Mouse (Mus musculus): ENCODE data around the gene Spats2. TPM values are rescaled to one million over a fixed set of nuclear protein-coding genes. Genes with fewer than 3 reads are reported as not detected.
"Not testable (repeated sequence)": the region's sequence is repeated elsewhere in the genome, so short reads cannot be mapped to it uniquely, and the experiment has no call there.

The Spats2 gene
- polyA plus RNA-seq, 1 experiment from 2014 or later, result 39.0 TPM

DNA sequence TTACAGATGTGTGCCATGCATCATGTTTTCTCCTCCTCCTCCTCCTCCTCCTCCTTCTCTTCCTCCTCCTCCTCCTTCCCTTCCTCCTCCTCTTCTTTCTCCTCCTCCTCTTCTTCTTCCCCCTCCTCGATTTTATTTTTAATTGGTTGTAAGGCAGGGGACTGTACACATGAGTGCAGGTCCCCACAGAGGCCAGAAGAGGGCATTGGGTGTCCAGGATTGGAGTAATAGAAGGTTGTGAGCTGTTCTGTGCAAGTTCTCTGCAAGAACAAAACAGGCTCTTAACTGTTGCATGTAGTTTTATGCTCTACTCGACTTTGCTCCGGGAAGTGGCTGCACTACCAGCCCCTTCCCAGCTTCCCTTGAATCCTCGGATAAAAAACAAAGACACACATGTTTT lies 114.4 kb downstream of the Spats2 start:
- no peaks in the 10 kb centered on the region for H3K27me3 ChIP-seq (replicated peaks; ENCODE audit: control insufficient read depth, insufficient read depth, low read length)
- DNase-seq (ENCODE audit: low spot score) (no peak), ATAC-seq (no peak)
- 78% methylated on average over 4 of the region's 4 CpGs for WGBS
- no peak overlapping the region for H3K4me3 ChIP-seq (ENCODE audit: low read depth, low read length)
- H3K36me3 ChIP-seq (ENCODE audit: control insufficient read depth, insufficient read depth, low read length), result peaks cover 43% of the 10 kb centered on the region
- no peak overlapping the region for H3K27ac ChIP-seq (ENCODE audit: low read depth, low read length)
- H3K9ac ChIP-seq (ENCODE audit: low read length), result no peak overlapping the region
- H3K4me2 ChIP-seq (ENCODE audit: low read length), result no peak overlapping the region
- no peaks in the 10 kb centered on the region for H3K9me3 ChIP-seq (replicated peaks; ENCODE audit: control insufficient read depth, low read length)
- no peaks in the 10 kb centered on the region for H3K4me1 ChIP-seq (ENCODE audit: control insufficient read depth, insufficient read depth, low read length)

DNA sequence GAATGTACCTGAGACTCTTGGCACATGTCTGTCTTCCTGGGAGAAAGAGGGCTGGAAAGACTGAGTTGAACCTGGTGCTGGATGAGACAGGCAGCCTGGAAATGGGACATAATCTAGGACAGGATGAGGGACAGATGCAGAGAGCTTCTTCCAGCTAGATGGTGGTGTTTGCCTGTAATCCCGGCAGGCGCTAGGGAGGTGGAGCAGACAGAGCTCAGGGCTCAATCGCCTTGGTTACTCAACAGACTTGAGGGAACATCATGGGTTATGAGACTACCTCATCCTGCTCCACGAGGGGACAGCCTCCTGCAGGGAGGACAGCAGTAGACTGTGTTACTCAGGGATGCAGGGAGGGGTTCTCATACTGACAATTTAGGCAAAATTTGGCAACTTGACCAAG lies 115.5 kb downstream of the Spats2 start:
- no peak overlapping the region for H3K4me3 ChIP-seq (ENCODE audit: low read depth, low read length)
- H3K27me3 ChIP-seq (replicated peaks; ENCODE audit: control insufficient read depth, insufficient read depth, low read length), result no peaks in the 10 kb centered on the region
- H3K4me1 ChIP-seq (ENCODE audit: control insufficient read depth, insufficient read depth, low read length), result no peaks in the 10 kb centered on the region
- no peak overlapping the region for H3K4me2 ChIP-seq (ENCODE audit: low read length)
- no peaks in the 10 kb centered on the region for H3K9me3 ChIP-seq (replicated peaks; ENCODE audit: control insufficient read depth, low read length)
- H3K9ac ChIP-seq (ENCODE audit: low read length), result no peak overlapping the region
- H3K36me3 ChIP-seq (ENCODE audit: control insufficient read depth, insufficient read depth, low read length), result peaks cover 54% of the 10 kb centered on the region
- WGBS, result 76% methylated on average over 4 of the region's 4 CpGs
- DNase-seq (ENCODE audit: low spot score), result no peak
- no peak overlapping the region for H3K27ac ChIP-seq (ENCODE audit: low read depth, low read length)
- no peak for ATAC-seq

DNA sequence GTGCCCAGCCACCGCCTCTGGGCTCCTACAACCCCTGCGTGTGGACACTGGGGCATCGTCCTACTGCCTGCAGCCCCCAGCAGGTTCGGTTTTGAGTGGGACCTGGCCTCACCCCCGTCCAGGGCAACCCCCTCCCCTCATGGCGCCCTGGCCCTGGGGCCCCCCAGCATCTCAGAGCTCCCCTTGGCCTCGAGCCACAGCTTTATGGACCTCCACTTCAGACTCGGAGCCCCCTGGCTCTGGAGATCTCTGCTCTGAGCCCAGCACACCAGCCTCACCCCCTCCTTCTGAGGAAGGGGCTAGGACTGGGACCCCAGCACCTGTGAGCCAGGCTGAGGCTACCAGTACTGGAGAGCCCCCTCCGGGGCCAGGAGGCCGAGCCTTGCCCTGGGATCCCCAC lies 116.3 kb downstream of the Spats2 start:
- Histone ChIP-seq H3K36me3 (ENCODE audit: control insufficient read depth, insufficient read depth, low read length) (peaks cover 62% of the 10 kb centered on the region), H3K4me1 (ENCODE audit: control insufficient read depth, insufficient read depth, low read length) (no peaks in the 10 kb centered on the region), H3K9ac (ENCODE audit: low read length) (no peak overlapping the region), H3K9me3 (replicated peaks; ENCODE audit: control insufficient read depth, low read length) (no peaks in the 10 kb centered on the region), H3K27ac (ENCODE audit: low read depth, low read length) (no peak overlapping the region), H3K4me3 (ENCODE audit: low read depth, low read length) (no peak overlapping the region), H3K27me3 (replicated peaks; ENCODE audit: control insufficient read depth, insufficient read depth, low read length) (no peaks in the 10 kb centered on the region), H3K4me2 (ENCODE audit: low read length) (no peak overlapping the region)
- 92% methylated on average over 10 of the region's 10 CpGs for WGBS
- DNase-seq (ENCODE audit: low spot score) (no peak), ATAC-seq (no peak)

- H3K9ac ChIP-seq (ENCODE audit: low read length); DNase-seq (ENCODE audit: low spot score); H3K9me3 ChIP-seq (replicated peaks; ENCODE audit: control insufficient read depth, low read length); H3K4me3 ChIP-seq (ENCODE audit: low read depth, low read length); H3K27me3 ChIP-seq (replicated peaks; ENCODE audit: control insufficient read depth, insufficient read depth, low read length); ATAC-seq; H3K27ac ChIP-seq (ENCODE audit: low read depth, low read length); H3K4me1 ChIP-seq (ENCODE audit: control insufficient read depth, insufficient read depth, low read length); H3K4me2 ChIP-seq (ENCODE audit: low read length): not testable (repeated sequence)
- H3K36me3 ChIP-seq (ENCODE audit: control insufficient read depth, insufficient read depth, low read length), result peaks cover 74% of the 10 kb centered on the region
- 90% methylated on average over 6 of the region's 6 CpGs for WGBS
These were observed 121.0 kb downstream of the Spats2 start for GRCm38 (mm10) chr15:99246736-99247135.

- no peak for ATAC-seq
- no peak for DNase-seq (ENCODE audit: low spot score)
- Histone ChIP-seq H3K36me3 (ENCODE audit: control insufficient read depth, insufficient read depth, low read length) (peaks cover 54% of the 10 kb centered on the region), H3K27ac (ENCODE audit: low read depth, low read length) (no peak overlapping the region), H3K27me3 (replicated peaks; ENCODE audit: control insufficient read depth, insufficient read depth, low read length) (no peaks in the 10 kb centered on the region), H3K4me1 (ENCODE audit: control insufficient read depth, insufficient read depth, low read length) (no peaks in the 10 kb centered on the region; the same call in 1 of the 2 replicates), H3K9ac (ENCODE audit: low read length) (no peak overlapping the region), H3K4me2 (ENCODE audit: low read length) (no peak overlapping the region), H3K9me3 (replicated peaks; ENCODE audit: control insufficient read depth, low read length) (no peaks in the 10 kb centered on the region), H3K4me3 (ENCODE audit: low read depth, low read length) (no peak overlapping the region)
- WGBS, result 90% methylated on average over 9 of the region's 9 CpGs
These were observed 123.3 kb downstream of the Spats2 start for GRCm38 (mm10) chr15:99248972-99249371.

GRCm38 (mm10) chr15:99249938-99250337 lies 124.2 kb downstream of the Spats2 start:
- no peaks in the 10 kb centered on the region for H3K9me3 ChIP-seq (replicated peaks; ENCODE audit: control insufficient read depth, low read length)
- H3K4me2 ChIP-seq (ENCODE audit: low read length), result no peak overlapping the region
- WGBS, result 91% methylated on average over 11 of the region's 11 CpGs
- no peaks in the 10 kb centered on the region; the same call in 1 of the 2 replicates for H3K4me1 ChIP-seq (ENCODE audit: control insufficient read depth, insufficient read depth, low read length)
- H3K4me3 ChIP-seq (ENCODE audit: low read depth, low read length), result no peak overlapping the region
- peaks cover 44% of the 10 kb centered on the region for H3K36me3 ChIP-seq (ENCODE audit: control insufficient read depth, insufficient read depth, low read length)
- no peak overlapping the region for H3K27ac ChIP-seq (ENCODE audit: low read depth, low read length)
- ATAC-seq (no peak), DNase-seq (ENCODE audit: low spot score) (no peak)
- no peaks in the 10 kb centered on the region for H3K27me3 ChIP-seq (replicated peaks; ENCODE audit: control insufficient read depth, insufficient read depth, low read length)
- H3K9ac ChIP-seq (ENCODE audit: low read length), result no peak overlapping the region

DNA sequence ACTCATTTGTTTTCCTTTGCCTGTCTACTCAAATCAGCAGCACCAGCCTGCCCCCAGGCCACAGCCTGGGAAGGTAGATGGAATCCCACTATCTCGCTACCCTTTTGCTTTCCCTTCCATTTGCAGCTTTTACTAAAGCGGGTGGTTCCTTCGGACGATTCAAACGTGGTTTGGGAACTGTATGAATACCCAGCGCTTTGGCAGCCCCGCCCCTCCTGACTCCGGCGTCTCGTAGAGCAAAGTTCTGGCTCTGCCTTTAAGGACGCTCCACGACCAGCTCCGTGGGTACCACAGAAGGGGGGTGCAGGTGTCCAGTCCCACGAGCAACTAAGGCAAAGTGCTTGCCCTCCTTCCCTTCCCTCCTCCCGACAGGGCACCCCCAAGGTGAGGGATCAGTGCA lies 125.4 kb downstream of the Spats2 start:
- Histone ChIP-seq H3K4me2 (ENCODE audit: low read length) (peak overlapping the region; percentile 64), H3K36me3 (ENCODE audit: control insufficient read depth, insufficient read depth, low read length) (peaks cover 32% of the 10 kb centered on the region), H3K9ac (ENCODE audit: low read length) (peak overlapping the region; percentile 69), H3K4me3 (ENCODE audit: low read depth, low read length) (peak overlapping the region; percentile 59)
- not testable (repeated sequence) for DNase-seq (ENCODE audit: low spot score); ATAC-seq; H3K27ac ChIP-seq (ENCODE audit: low read depth, low read length); H3K4me1 ChIP-seq (ENCODE audit: control insufficient read depth, insufficient read depth, low read length); H3K9me3 ChIP-seq (replicated peaks; ENCODE audit: control insufficient read depth, low read length); H3K27me3 ChIP-seq (replicated peaks; ENCODE audit: control insufficient read depth, insufficient read depth, low read length)
- WGBS, result under 1% methylated on average over 14 of the region's 15 CpGs

DNA sequence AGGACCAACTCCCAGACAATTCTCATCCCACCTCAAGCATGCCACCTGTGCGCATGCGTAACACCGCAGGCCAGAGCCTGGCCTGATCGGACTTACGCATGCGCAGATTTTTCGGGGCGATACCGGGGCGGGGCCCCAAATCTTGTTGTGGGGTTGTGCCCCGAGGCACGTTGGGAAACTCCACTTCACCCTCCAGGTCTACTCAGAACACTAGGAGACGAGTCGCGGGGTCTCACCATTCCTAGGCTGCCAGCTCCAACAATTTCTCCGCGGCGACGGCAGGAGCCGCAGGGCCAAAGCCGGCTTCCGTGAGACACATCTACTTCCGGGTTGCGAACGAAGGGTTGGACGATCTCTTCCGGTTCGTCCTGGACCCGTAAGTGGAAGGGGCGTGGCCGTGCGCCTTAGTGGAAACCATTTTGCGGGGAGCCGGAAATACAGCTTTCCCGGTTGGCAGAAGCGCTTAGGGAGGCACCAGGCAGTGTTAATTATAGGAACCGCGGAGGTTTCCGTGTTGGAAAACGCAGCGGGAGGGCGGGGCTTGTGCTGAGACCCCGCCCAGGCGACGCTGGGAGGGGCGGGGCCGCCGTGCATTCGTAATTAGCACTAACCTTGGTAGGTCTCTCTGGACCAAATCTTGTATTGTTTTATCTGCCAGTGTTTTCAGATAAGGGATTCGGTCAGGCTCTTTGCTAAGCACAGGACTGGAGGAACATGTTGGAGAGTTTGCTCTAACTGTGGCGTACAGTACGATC lies 126.1 kb downstream of the Spats2 start, which contains the start of gene Mcrs1:
Gene Mcrs1, minus strand, starts transcription at position 336 of the 755 bp plus-strand sequence.
- peak within 1 kb of the TSS; percentile 75 for H3K4me2 ChIP-seq (ENCODE audit: low read length)
- peak within 1 kb of the TSS; percentile 69 for H3K9ac ChIP-seq (ENCODE audit: low read length)
- under 1% methylated on average over 52 of the region's 52 CpGs for WGBS
- peak within 1 kb of the TSS; percentile 94 for H3K27ac ChIP-seq (ENCODE audit: low read depth, low read length)
- no peaks in the 10 kb centered on the region; the same call in 1 of the 2 replicates for H3K4me1 ChIP-seq (ENCODE audit: control insufficient read depth, insufficient read depth, low read length)
- peak within 1 kb of the TSS; percentile 59 for H3K4me3 ChIP-seq (ENCODE audit: low read depth, low read length)
- no peaks in the 10 kb centered on the region for H3K9me3 ChIP-seq (replicated peaks; ENCODE audit: control insufficient read depth, low read length)
- DNase-seq (ENCODE audit: low spot score) (peak; percentile 100), ATAC-seq (peak; percentile 96)
- H3K36me3 ChIP-seq (ENCODE audit: control insufficient read depth, insufficient read depth, low read length), result peaks cover 25% of the 10 kb centered on the region
- no peaks in the 10 kb centered on the region for H3K27me3 ChIP-seq (replicated peaks; ENCODE audit: control insufficient read depth, insufficient read depth, low read length)

All from forebrain, embryonic 14.5 days (tissue).